Mouse (Mus musculus) splenic B cell, adult 2 months (primary cell): ENCODE measurements around the gene Nmur1.
A peak's percentile ranks its signal among the peaks of the same experiment; 100 is the strongest.

Source experiments
- DNase-seq: peaks from one replicate; pipeline ENCODE4 v3.0.0-alpha.2; 2011; ENCODE audit warnings: low read depth, low spot score
- H3K27me3 ChIP-seq: 2 replicates; pipeline ENCODE4 v1.6.1; 2012; ENCODE audit warnings: mild to moderate bottlenecking, low read length, moderate library complexity, mixed read lengths; ENCODE audit not compliant: control insufficient read depth, poor library complexity, insufficient read depth, severe bottlenecking
- H3K36me3 ChIP-seq: 2 replicates; pipeline ENCODE4 v1.6.1; 2012; ENCODE audit warnings: mild to moderate bottlenecking, low read length, moderate library complexity, mixed read lengths; ENCODE audit not compliant: control insufficient read depth, poor library complexity, insufficient read depth, severe bottlenecking

The Nmur1 gene

DNA sequence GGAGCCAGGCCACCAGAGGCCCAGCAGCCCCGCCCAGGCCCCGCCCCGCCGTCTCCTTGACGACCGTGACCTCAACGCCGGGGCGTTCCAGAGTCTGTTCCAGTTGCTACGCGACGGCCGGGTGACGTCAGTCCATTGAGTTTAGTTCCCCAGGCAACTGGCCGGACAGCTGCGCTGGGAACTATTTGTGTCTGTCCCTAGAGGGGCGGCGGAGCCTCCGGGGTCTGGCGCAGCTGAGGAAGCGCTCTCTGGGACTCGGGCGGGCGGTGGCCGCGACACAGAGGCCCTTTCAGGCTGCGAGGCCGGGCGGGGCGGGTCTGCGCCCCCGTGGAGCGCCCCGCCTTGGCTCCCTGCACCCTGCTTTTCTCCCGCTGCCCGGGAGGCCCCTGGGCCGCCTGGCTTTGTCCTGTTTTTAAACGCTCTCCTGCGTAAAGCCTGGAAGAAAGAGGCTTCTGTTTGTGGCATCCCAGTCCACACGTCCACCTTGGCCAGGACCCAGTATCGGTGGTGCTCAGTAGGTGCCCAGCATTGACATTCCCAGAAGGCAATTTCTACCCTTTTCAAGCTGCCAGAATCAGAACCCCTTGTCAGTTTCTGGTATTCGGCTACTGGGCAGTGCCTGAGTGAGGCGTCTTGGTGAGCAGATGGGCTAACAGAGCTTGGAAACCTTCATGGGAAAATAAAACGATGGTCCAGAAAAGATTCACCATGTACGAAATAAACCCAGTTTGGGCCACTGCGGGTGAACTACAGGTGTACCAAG, 8.6 kb upstream of the Nmur1 start:
- peak; percentile 100 for DNase-seq
- H3K36me3 ChIP-seq = no peaks in the 10 kb centered on the region
- H3K27me3 ChIP-seq = no peaks in the 10 kb centered on the region

DNA sequence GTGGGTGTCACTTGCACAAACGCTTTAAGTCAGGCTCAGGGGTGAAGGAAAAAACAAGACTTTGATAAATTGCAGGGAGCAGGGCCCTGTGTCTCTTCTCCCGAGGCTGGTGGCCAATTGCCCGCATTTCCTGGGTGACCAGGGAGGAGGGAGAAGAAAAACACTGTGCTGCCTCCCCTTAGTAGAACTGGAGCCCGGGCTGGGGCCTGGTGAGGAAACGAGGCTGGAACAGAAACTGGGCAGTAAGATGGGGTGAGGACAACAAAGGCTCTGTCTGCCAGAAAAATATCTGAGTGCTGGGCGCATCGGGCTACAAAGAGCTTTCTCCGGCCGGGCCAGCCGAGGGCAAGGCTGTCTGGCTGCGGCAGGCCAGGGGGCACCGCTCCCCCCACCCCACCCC, 8.0 kb upstream of the Nmur1 start:
- no peaks in the 10 kb centered on the region for H3K27me3 ChIP-seq
- DNase-seq = no peak
- H3K36me3 ChIP-seq = no peaks in the 10 kb centered on the region

DNA sequence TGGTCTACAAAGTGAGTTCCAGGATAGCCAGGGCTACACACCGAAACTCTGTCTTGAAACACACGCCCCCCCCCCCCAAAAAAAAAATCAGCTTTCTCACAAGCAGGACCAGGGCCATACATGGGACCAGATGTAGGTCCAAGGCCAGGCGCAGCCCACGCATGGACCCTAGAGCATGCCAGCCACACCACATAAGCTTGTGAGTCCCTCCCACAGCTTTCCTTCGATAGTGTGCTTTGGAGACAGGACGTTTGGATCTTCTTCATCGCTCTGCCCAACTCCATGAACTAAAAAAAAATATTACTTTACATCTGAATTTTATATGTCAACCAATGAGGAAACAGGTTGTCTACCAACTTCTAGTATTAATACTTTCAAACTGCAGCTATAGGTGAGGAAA, 7.3 kb upstream of the Nmur1 start:
- Histone ChIP-seq H3K27me3 (no peaks in the 10 kb centered on the region), H3K36me3 (no peaks in the 10 kb centered on the region)
- DNase-seq = no peak

DNA sequence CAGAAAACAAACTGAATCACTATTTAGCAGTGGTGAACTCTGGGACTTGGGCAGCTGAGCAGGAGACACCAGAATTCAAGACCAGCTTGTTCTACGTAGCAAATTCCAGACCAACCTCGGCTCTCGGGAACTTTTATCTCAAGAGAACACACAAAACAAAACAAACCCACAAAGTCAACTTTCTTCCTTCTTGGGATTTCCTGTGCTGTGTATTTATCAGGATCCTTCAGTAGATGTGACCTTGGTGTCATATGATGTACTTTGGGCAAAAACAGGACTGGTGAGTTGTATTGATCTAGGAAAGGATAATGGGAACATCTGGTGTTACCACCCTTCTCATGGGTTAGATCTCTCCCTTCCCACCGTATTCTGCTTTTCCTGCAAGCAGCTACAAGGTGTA, 6.8 kb upstream of the Nmur1 start:
- DNase-seq = no peak
- Histone ChIP-seq H3K27me3 (no peaks in the 10 kb centered on the region), H3K36me3 (no peaks in the 10 kb centered on the region)

DNA sequence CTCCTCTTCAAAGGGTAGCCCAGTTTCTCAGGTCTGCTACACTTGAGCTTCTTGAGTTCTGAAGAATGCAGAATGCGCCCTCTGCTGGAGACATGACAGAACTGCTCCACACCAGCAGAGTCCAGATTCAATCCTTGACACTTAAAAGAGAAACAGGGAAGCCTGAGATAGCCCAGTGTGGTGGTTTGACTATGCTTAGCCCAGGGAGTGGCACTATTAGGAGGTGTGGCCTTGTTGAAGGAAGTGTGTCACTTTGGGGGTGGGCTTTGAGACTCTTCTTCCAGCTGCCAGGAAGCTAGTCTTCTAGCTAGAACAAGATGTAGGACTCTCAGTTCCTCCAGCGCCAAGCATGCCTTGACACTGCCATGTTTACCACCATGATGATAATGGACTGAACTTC, 4.0 kb upstream of the Nmur1 start:
- Histone ChIP-seq H3K27me3 (no peaks in the 10 kb centered on the region), H3K36me3 (no peaks in the 10 kb centered on the region)
- DNase-seq = peak; percentile 92

DNA sequence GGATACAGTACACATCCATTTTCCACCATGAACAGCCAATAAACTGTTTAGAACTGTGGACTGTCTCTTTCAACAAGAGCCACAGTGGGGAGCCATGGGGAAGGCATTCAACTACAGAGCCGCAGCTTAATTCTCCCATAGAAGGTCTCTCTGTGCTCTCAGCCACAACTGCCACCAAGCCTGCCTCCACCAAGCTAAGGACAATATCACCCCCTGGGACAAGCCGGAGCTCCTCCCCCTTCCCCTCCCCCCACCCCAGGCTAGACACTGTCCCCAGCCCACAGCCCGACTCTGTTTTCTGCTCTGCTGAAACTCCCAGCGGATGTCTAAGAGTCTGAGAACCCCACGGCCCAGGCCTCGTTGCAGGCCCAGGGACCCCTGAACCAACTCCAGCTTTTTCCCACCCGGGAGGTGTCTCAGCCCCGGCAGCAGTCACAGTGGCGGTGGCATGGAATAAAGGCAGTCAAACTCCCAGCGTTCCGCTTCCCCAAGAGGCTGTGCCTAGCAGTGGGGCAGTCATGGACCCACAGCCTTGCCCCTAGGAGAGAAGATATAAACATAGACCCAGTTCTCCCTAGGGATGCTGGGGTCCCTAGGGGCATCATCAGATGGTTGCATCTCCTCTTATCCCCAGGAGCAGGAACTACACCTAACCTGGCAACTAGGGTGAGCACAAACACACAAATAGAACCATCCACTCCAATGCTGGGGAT, 1.0 kb downstream of the Nmur1 start:
- Histone ChIP-seq H3K36me3 (no peaks in the 10 kb centered on the region), H3K27me3 (no peaks in the 10 kb centered on the region)
- DNase-seq = peak; percentile 39

DNA sequence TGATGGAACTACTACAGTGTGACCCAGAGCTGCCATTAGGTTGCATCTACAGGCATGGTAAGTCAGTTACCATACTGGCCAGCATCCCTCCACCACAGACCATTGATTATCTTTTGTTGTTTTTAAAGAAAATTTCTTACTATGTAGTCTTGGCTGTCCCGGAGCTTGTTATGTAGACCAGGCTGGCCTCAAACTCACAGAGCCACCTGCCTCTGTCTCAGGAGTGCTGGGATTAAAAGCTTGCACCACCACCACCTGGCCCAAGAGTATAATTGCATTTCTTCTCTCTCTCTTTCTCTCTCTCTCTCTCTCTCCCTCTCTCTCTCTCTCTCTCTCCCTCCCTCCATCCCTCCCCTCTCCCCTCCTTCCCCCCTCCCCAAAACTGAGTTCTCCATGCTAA, 1.7 kb downstream of the Nmur1 start:
- Histone ChIP-seq H3K27me3 (no peaks in the 10 kb centered on the region), H3K36me3 (no peaks in the 10 kb centered on the region)
- no peak for DNase-seq

DNA sequence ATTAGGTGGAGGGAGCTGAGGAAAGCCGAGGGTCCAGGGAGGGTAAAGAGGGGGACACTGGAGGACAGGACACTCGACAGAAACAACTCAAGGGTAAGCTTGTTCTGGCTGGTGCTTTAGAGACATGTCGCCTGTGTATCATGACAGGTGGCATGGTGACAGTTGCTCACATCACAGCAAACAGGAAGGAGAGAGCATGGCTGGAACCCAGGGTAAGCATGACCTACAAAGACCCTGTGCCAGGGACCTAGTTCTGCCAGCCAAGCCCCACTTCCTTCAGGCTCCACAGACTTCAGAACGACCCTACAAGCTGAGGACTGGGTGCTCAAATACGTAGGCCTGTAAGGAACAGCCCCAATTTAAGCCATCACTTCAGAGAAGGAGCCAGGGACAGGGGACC, 2.1 kb downstream of the Nmur1 start:
- H3K36me3 ChIP-seq = no peaks in the 10 kb centered on the region
- no peak for DNase-seq
- H3K27me3 ChIP-seq = no peaks in the 10 kb centered on the region

DNA sequence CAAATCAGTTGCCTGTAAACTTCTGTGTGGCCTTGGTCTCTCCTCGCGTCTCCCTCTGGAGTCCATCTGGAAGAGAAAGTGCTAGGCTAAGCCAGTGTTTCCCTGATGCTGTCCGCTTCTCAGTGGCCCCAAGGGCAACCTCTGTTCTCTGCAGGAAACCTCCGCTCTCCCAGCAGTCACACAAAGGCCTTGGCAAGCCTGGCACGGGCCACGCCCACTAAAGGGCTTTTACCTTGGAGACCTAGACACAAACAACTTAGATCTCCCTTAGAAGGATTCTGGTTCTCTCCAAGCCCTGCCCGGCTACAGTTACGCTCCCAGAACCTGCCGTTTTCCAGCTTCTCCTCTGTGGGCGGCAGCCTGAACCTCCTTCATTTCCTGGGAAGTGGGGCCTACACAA, 5.0 kb downstream of the Nmur1 start:
- no peaks in the 10 kb centered on the region for H3K27me3 ChIP-seq
- no peaks in the 10 kb centered on the region for H3K36me3 ChIP-seq
- no peak for DNase-seq

DNA sequence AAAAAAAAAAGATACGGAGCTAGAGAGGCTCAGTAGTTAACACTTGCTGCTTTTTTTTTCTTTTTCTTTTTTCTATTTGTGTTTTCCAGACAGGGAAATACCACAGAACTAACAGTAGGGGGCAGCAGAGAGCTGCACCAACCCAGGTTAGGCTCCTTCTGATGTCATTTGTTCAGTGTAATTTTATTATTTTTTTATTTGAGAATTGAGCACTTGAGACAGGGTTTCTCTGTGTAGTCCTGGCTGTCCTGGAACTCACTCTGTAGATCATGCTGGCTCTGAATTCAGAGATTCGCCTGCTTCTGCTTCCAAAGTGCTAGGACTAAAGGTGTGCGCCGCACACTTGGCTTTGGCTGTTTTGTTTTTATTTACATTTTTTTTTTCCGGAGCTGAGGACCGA, 9.7 kb downstream of the Nmur1 start:
- DNase-seq = peak; percentile 74
- H3K36me3 ChIP-seq = no peaks in the 10 kb centered on the region
- H3K27me3 ChIP-seq = no peaks in the 10 kb centered on the region

DNA sequence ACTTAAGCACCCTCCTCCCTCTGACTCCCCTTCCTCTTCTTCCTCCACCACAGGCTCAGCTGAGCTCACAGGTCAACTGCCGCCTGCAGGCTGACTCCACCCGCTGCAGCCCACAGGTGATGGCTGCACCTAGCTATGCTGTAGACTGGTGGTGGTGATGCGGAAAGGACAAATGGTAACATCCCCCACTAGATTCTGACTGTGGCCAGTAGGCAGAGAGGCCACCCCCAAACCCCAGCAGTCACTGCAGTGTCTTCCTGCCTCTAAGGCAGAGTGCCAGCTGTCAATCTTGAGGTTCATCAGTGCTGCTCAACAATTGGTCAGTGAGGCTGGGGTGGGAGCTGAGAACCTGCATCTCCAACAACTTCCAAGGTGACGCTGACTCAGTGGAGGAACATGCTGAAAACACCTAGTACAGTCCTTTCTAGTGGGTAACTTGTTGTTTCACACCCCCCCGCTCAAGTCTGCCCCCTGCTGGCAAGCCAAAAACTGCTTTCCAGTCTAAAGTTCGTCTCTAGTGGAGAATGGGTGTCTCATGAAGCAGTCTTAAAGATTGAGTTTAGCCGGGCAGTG, 10.3 kb downstream of the Nmur1 start:
- Histone ChIP-seq H3K36me3 (no peaks in the 10 kb centered on the region), H3K27me3 (no peaks in the 10 kb centered on the region)
- DNase-seq = peak; percentile 71

DNA sequence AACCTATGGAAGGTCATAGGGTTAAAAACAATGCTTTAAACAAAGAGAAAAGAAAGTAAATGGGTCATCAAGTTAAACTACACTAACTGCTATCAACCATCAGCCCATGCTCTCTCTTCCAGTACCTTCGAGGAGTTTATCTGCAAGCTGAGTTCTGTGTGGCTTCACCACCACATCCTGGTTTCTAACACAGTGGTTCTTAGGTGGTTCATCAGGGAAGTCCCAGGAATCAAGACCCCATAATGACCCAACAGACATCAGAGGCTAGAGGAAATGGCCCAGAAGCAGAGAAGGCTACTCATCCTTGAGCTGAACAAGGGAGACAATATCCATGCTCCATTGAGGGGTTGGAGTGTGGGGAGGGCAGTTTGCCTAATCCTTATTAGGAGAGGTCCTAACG, 10.9 kb downstream of the Nmur1 start:
- Histone ChIP-seq H3K36me3 (no peaks in the 10 kb centered on the region), H3K27me3 (no peaks in the 10 kb centered on the region)
- DNase-seq = no peak

DNA sequence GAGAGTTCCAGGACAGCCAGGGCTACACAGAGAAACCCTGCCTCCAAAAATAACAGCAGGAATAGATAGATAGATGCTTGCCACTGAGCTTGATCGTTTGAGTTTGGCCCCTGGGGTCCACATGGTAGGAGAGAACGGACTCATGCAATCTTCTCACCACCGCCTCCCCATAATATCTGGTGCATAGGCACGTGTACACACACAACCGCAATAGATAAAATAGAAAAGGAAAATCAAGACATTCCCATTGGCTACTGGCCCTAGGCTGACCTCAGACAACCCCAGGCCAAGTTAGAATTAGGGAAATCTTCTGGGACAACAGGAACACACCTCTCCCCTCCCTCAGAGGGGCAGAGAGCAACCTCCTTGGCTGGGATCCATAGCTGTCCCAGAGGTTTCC, 11.3 kb downstream of the Nmur1 start:
- no peak for DNase-seq
- H3K36me3 ChIP-seq = no peaks in the 10 kb centered on the region
- H3K27me3 ChIP-seq = no peaks in the 10 kb centered on the region

DNA sequence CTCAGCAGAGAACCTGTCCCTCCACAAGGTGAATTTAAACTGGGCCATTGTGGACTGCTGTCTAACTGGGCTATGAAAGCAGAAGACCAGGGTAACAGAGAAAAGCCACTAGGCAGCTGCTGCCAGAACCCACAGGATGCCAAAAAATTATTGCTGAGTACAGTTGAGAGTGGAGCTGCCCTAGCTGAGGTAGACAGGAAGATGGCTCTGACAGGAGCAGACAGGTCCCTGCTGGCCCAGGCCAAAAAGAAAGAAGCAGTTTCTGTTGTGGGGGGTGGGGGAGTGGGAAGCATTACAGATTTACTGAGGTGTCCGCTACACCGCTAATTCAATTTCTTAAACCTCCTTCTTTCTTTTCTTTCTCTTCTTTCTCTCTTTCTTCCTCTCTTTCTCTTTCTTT, 16.6 kb downstream of the Nmur1 start:
- H3K27me3 ChIP-seq = no peaks in the 10 kb centered on the region
- no peaks in the 10 kb centered on the region for H3K36me3 ChIP-seq
- no peak for DNase-seq

DNA sequence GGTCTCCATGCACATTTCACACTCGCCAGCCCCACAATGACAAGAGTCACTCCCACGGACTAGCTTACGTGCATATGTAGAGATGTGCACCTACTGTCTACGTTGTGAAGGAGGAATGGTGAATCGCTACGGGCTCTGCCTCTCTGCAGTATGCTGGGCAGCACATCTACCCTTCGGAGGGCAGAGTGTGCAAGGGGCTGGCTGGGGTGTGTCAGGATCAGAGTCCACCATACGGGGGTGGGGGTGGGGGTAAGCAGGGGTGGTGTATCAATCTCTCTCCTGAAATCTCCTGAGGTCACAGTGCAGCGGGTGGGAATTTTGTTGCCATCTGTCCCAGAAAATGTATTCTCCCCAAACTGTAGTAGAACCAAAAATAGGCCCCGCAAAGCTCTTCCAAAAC, 17.5 kb downstream of the Nmur1 start:
- no peak for DNase-seq
- no peaks in the 10 kb centered on the region for H3K36me3 ChIP-seq
- H3K27me3 ChIP-seq = no peaks in the 10 kb centered on the region
